Mouse (Mus musculus) neural tube, embryonic 13.5 days (tissue): Measurements from ENCODE around the gene Hmcn2. TPM values are rescaled to one million over a fixed set of nuclear protein-coding genes. Genes with fewer than 3 reads are reported as not detected.
A peak's percentile ranks its signal among the peaks of the same experiment; 100 is the strongest.

ENCODE experiments used
- ATAC-seq: fragments of 200-750 bp; cut with Nextera tagmentation; 2 replicates; pipeline ENCODE4 v1.8.0; 2017; ENCODE audit warnings: low read depth, mild to moderate bottlenecking, moderate TSS enrichment, moderate library complexity
- H3K27ac ChIP-seq: fragments of 300-500 bp; sonication (generic); replicated peaks from 2 replicates; pipeline ENCODE4 v1.5.1; 2015; ENCODE audit warnings: moderate library complexity, mild to moderate bottlenecking, inconsistent platforms
- H3K27me3 ChIP-seq: fragments of 300-500 bp; sonication (generic); 2 replicates; pipeline ENCODE4 v1.6.1; 2015; ENCODE audit warnings: mild to moderate bottlenecking, inconsistent platforms
- H3K36me3 ChIP-seq: fragments of 300-500 bp; sonication (generic); 2 replicates; pipeline ENCODE4 v1.6.1; 2015; ENCODE audit warnings: mild to moderate bottlenecking, inconsistent platforms
- H3K4me1 ChIP-seq: fragments of 300-500 bp; sonication (generic); replicated peaks from 2 replicates; pipeline ENCODE4 v1.6.1; 2015; ENCODE audit warnings: inconsistent platforms
- H3K4me2 ChIP-seq: fragments of 300-500 bp; sonication (generic); 2 replicates; pipeline ENCODE4 v1.6.1; 2015; ENCODE audit warnings: inconsistent platforms, mild to moderate bottlenecking, moderate library complexity
- H3K4me3 ChIP-seq: fragments of 300-500 bp; sonication (generic); 2 replicates; pipeline ENCODE4 v1.5.1; 2015; ENCODE audit warnings: mild to moderate bottlenecking, inconsistent platforms
- H3K9ac ChIP-seq: fragments of 300-500 bp; sonication (generic); 2 replicates; pipeline ENCODE4 v1.6.1; 2015; ENCODE audit warnings: moderate library complexity, mild to moderate bottlenecking, inconsistent platforms
- H3K9me3 ChIP-seq: fragments of 300-500 bp; sonication (generic); 2 replicates; pipeline ENCODE4 v1.6.1; 2016; ENCODE audit warnings: inconsistent platforms
- WGBS: fragments of 180-500 bp; shearing (Covaris S2); methylation state at CpG from one replicate; pipeline ENCODE4 v1.1.7; 2015; 5-methylcytosine and 5-hydroxymethylcytosine counted together
- polyA plus RNA-seq: library from polyadenylated mRNA; unstranded; fragments of >200 nt; fragmentation: Nextera tagmentation; extraction: Ambion mirVana; gene quantifications from 2 replicates; pipeline ENCODE4 v1.2.1, GENCODE M21; 2015

Hmcn2 gene
- polyA plus RNA-seq, 1 experiment from 2014 or later, result 0.06 TPM

DNA sequence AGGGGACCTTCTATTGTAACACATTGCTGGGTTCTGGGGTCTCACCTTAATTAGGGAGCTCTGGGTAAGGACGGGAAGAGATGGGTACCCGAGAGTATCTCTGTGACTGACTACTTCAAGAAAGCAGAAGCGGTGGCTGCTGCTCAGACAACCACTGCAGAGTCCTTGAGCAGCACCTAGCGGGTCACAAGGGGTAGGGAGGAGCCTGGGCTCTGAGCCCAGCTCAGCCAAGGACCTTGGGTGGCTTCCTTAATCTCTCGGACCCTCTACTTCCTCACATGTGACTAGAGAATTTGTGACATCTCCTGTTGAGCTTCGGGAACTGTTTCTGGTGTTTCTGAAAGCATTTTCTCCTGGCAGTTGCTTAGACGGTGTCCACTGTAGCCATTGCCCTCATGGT is 45.1 kb downstream of the Hmcn2 start:
- ATAC-seq, result no peak
- Histone ChIP-seq H3K27ac (no peak overlapping the region), H3K27me3 (no peaks in the 10 kb centered on the region), H3K4me2 (no peak overlapping the region), H3K9me3 (no peaks in the 10 kb centered on the region), H3K4me1 (no peaks in the 10 kb centered on the region), H3K9ac (no peak overlapping the region), H3K4me3 (no peak overlapping the region), H3K36me3 (no peaks in the 10 kb centered on the region)
- 79% methylated on average over 7 of the region's 7 CpGs for WGBS

DNA sequence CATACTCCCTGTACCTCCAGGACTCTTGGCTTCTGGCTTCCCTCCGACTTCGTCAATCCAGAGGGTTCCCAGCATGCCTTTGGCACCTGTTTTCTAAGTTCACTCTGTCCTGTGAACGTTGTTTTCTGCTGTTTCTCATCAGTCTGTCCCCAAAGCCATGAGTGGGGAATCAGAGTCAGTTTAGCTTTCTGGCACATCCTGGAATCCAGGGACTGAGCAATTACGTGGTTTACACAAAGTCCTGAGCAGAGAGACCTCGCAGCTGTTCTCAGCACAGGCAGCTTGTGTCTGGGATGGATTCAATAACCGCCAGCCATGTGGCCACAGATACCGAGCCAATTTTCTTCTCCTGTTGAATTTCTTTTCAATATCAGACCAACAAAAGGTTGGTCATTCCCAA is 53.0 kb downstream of the Hmcn2 start:
- peaks cover 11% of the 10 kb centered on the region for H3K4me1 ChIP-seq
- no peak for ATAC-seq
- H3K9ac ChIP-seq, result no peak overlapping the region
- no peak overlapping the region for H3K4me2 ChIP-seq
- no peaks in the 10 kb centered on the region for H3K36me3 ChIP-seq
- H3K27me3 ChIP-seq, result no peaks in the 10 kb centered on the region
- no peaks in the 10 kb centered on the region for H3K9me3 ChIP-seq
- H3K27ac ChIP-seq, result no peak overlapping the region
- no peak overlapping the region for H3K4me3 ChIP-seq
- 78% methylated on average over 7 of the region's 7 CpGs for WGBS

DNA sequence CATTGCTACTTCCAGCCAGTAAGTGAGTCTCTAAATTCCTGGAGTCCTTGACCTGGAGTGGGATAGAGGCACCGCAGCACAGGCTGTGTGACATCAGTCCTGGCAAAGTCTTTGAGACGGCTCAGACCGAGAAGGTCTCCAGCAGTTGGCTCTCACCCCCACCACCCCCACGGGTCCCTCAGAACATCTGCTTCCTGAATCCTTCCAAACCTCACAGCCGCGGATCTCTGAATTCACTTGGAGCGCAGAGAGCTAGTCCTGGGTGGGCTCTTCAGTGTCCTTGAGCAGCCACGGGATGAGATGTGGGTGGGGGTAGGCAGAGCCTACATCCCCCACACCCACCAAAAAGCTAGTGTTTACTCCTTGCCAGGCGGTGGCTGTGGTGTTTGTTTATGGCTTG is 57.2 kb downstream of the Hmcn2 start:
- Histone ChIP-seq H3K9ac (no peak overlapping the region), H3K27me3 (no peaks in the 10 kb centered on the region), H3K4me3 (no peak overlapping the region), H3K4me2 (no peak overlapping the region), H3K9me3 (no peaks in the 10 kb centered on the region), H3K4me1 (peaks cover 22% of the 10 kb centered on the region), H3K27ac (0 out of 2 replicates have a peak overlapping the region, but pooled peaks have one; percentile 28), H3K36me3 (no peaks in the 10 kb centered on the region)
- WGBS, result 67% methylated on average over 9 of the region's 9 CpGs
- ATAC-seq, result no peak

DNA sequence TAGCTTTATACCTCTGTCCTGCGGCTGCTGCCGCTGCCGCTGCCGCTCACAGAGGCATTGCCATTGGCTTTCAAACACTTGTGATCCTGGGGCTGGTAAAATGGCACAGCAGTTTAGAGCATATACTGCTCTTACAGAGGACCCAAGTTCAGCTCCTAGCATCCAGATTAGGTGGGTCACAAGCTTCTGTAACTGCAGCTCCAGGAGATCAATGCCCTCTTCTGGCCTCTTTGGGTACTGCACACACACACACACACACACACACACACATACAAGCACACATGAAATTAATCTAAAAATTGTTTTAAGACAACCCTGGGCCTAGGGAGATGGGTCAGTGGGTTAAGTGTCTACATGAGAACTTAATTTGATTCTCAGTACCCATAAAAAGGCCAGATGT is 58.0 kb downstream of the Hmcn2 start:
- no peak for ATAC-seq
- 90% methylated on average over 4 of the region's 4 CpGs for WGBS
- no peak overlapping the region for H3K9ac ChIP-seq

DNA sequence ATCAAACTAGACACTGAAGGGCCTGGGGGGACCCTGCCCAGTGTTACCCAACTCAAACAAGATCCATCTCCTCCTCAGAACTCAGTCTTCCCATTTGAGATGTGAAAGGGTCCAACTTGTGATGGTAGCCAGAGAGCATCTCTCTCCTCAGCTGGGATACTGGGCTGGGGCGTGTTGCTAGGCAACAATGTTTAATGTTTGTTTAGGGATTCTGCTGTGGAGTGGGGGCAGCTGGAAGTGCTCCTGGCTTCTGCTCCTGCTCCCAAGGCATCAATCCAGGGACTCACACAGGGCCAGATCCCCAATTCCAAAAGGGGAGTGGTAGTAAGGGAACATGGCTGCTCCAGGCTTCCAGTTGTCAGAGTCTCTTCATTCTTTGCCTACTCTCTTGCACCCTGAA is 60.2 kb downstream of the Hmcn2 start:
- Histone ChIP-seq H3K9ac (no peak overlapping the region), H3K9me3 (no peaks in the 10 kb centered on the region), H3K27ac (0 out of 2 replicates have a peak overlapping the region, but pooled peaks have one; percentile 1), H3K4me1 (peaks cover 22% of the 10 kb centered on the region), H3K27me3 (no peaks in the 10 kb centered on the region), H3K4me2 (no peak overlapping the region), H3K4me3 (no peak overlapping the region), H3K36me3 (no peaks in the 10 kb centered on the region)
- ATAC-seq, result 0 out of 2 replicates have a peak, but pooled peaks have one; percentile 20
- WGBS, result 61% methylated on average over 1 of the region's 1 CpGs

More for the DNA sequence above, 58.0 kb downstream of the Hmcn2 start:
- Histone ChIP-seq H3K4me2 (no peak overlapping the region), H3K27me3 (no peaks in the 10 kb centered on the region), H3K9me3 (no peaks in the 10 kb centered on the region), H3K27ac (peak overlapping the region; percentile 28; the same call in 1 of the 2 replicates), H3K4me1 (peaks cover 22% of the 10 kb centered on the region), H3K4me3 (no peak overlapping the region), H3K36me3 (no peaks in the 10 kb centered on the region)

DNA sequence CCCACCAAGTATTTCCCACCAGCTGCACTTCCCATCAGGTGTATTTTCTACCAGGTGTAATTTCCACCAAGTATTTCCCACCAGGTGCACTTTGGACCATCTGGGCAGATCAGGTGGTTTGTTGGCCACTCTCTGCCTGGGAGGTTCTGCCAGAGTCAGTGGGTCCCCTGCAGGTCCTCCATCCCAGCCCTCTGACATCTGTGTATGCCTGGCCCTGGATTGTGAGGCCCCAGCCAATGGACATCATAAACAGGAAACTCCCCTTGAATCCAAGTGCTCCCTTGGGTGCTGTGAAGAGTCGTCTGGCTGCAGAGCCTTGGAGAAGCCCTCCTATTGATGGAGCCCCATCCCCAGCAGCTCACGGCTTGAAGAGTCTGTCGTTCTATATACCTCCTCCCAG is 61.8 kb downstream of the Hmcn2 start:
- H3K9me3 ChIP-seq, result no peaks in the 10 kb centered on the region
- ATAC-seq, result no peak
- 38% methylated on average over 3 of the region's 3 CpGs for WGBS

DNA sequence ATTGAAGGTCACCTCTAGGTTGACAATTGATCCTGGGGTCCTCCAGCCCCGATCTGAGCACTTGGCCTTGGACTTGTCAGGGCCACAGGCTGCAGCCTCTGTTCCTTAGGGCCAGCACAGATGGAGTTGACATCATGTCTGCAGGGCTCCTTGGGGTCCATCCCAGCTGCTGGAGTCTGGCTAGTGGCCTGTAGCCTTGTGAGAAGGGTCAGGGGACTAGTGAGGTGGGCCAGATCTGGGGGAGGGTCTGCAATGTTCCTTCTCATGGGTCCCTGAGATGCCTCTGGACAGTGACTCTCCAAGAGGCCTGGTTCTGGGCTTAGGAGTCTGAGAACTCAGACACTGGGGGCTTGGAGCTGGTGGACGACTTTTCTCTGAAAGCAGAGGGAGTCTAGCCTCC is 63.3 kb downstream of the Hmcn2 start:
- H3K27ac ChIP-seq, result no peak overlapping the region
- WGBS, result 62% methylated on average over 2 of the region's 2 CpGs
- H3K27me3 ChIP-seq, result no peaks in the 10 kb centered on the region
- H3K4me2 ChIP-seq, result no peak overlapping the region
- no peaks in the 10 kb centered on the region for H3K36me3 ChIP-seq
- H3K4me3 ChIP-seq, result no peak overlapping the region
- ATAC-seq, result no peak
- H3K9ac ChIP-seq, result no peak overlapping the region
- peaks cover 11% of the 10 kb centered on the region for H3K4me1 ChIP-seq
- no peaks in the 10 kb centered on the region for H3K9me3 ChIP-seq

More for the DNA sequence above, 61.8 kb downstream of the Hmcn2 start:
- peaks cover 21% of the 10 kb centered on the region for H3K4me1 ChIP-seq
- H3K36me3 ChIP-seq, result no peaks in the 10 kb centered on the region
- H3K27ac ChIP-seq, result no peak overlapping the region
- no peak overlapping the region for H3K4me2 ChIP-seq
- no peaks in the 10 kb centered on the region for H3K27me3 ChIP-seq
- H3K9ac ChIP-seq, result no peak overlapping the region
- H3K4me3 ChIP-seq, result no peak overlapping the region

DNA sequence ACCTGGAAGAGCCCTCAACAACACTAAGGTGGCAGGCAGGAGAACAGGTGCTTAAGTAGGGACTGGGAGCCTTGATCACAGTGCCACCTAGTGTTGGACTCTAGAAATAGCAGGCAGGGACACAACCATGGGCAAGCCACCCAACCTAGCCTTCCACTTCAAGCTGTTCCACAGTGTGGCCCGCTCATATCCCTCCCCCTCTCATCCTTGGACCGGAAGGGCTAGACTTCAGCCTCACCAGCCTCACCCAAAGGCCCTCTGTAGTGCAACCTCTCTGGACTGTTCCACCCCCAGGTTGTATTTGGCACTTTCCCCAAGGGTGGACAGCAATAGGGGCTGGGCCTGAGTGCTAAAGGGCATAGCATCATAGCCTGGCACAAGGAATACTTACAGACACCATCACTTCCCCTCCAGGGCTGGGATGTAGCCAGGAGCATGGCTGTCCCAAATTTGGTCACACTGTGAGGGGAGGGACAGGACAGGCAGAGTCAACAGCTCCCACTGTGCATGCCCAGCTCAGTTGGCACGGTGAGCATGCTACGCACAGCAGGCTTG is 67.2 kb downstream of the Hmcn2 start:
- Histone ChIP-seq H3K4me1 (no peaks in the 10 kb centered on the region), H3K36me3 (no peaks in the 10 kb centered on the region), H3K27ac (no peak overlapping the region), H3K4me2 (no peak overlapping the region), H3K9me3 (no peaks in the 10 kb centered on the region), H3K4me3 (no peak overlapping the region), H3K9ac (no peak overlapping the region), H3K27me3 (no peaks in the 10 kb centered on the region; the same call in 1 of the 2 replicates)
- WGBS, result 52% methylated on average over 4 of the region's 4 CpGs
- peak; percentile 64 for ATAC-seq

DNA sequence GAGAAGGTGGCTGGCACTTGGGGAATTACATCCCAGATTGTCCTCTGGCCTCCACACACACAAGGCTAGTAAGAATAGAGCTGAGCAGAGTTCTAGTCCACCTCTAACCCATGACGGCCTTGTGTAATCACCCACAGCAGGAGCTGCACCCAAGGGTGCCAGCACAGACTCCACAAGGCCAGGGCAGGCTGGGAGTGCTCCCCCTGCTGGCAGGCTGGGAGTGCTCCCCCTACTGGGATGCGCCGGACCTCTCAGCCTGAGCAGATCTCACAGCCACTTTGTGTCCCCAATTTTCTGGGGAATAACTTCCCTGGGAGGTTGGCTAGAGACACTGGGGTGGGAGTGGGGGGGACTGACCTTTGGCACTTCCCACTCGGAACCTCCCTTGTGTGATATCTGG is 68.7 kb downstream of the Hmcn2 start:
- H3K4me3 ChIP-seq, result no peak overlapping the region
- H3K27ac ChIP-seq, result no peak overlapping the region
- ATAC-seq, result no peak
- H3K4me1 ChIP-seq, result no peaks in the 10 kb centered on the region
- WGBS, result 35% methylated on average over 4 of the region's 4 CpGs
- H3K36me3 ChIP-seq, result no peaks in the 10 kb centered on the region
- no peak overlapping the region for H3K9ac ChIP-seq
- H3K4me2 ChIP-seq, result no peak overlapping the region
- H3K27me3 ChIP-seq, result no peaks in the 10 kb centered on the region; the same call in 1 of the 2 replicates
- no peaks in the 10 kb centered on the region for H3K9me3 ChIP-seq

DNA sequence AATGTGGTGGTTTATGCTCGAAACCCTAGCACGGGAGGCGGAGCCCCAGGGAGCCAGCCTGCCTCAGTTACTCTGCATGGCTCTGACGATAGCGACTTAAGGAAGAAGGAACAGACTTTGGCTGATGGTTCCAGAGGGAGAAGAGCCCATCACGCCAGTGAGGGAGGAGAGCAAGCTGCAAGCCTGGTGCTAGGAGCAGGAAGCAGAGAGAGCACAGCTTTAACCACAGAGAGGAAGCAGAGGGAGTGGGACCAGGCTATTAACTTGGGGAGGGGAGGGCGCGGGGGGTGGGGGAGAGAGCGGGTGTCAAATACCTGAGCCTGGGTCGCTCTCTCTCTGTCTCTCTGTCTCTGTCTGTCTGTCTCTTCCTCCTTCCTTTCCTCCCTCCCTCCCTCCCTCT is 102.8 kb downstream of the Hmcn2 start:
- Histone ChIP-seq H3K9me3 (no peaks in the 10 kb centered on the region), H3K27ac (no peak overlapping the region), H3K9ac (no peak overlapping the region), H3K36me3 (no peaks in the 10 kb centered on the region), H3K4me2 (no peak overlapping the region), H3K4me3 (no peak overlapping the region), H3K4me1 (peaks cover 12% of the 10 kb centered on the region), H3K27me3 (no peaks in the 10 kb centered on the region; the same call in 1 of the 2 replicates)
- WGBS, result 48% methylated on average over 10 of the region's 10 CpGs
- ATAC-seq, result no peak

DNA sequence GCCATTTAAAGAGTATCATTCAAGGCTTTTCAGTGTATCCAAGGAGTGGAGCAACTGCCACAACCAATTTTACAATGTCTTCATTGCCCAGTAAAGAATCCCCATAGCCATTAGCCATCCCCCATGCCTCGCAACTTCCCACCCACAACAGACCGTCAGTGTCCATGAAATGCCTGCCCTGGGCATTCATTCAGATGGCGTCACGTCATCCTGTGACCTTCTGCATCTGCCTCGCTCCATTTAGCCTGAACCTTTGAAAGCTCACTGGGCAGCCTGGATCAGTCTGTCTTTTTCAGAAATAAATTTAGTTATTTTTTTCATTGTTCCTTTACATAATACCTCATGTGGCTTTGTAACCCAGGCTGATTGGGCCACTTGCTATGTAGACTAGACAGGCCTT is 103.8 kb downstream of the Hmcn2 start:
- H3K4me2 ChIP-seq, result no peak overlapping the region
- H3K27me3 ChIP-seq, result no peaks in the 10 kb centered on the region; the same call in 1 of the 2 replicates
- no peaks in the 10 kb centered on the region for H3K36me3 ChIP-seq
- WGBS, result 34% methylated on average over 5 of the region's 5 CpGs
- ATAC-seq, result no peak
- H3K4me3 ChIP-seq, result no peak overlapping the region
- H3K4me1 ChIP-seq, result peaks cover 12% of the 10 kb centered on the region
- no peak overlapping the region for H3K9ac ChIP-seq
- no peaks in the 10 kb centered on the region for H3K9me3 ChIP-seq
- no peak overlapping the region for H3K27ac ChIP-seq

DNA sequence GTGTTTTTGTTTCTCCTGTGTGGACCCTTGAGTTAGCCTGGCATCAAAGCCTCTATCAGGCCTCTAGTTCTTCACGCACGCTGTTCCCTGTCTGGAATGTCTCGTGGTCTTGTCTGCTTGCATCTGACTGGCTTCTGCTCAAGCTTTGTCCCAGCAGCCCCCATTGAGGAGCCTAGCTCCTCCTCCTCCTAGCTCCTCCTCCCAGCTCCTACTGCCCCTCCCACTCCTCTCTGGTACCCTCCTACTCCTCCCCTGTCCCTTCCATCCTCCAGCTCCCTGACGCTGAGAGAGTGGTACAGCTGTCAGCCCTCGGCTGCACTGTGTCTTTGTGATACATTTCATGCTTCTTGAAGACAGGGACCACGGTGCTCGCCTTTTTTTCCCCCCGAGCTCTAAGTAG is 104.4 kb downstream of the Hmcn2 start:
- peak; percentile 79 for ATAC-seq
- Histone ChIP-seq H3K36me3 (no peaks in the 10 kb centered on the region), H3K9ac (no peak overlapping the region), H3K4me3 (no peak overlapping the region), H3K4me1 (peaks cover 12% of the 10 kb centered on the region), H3K9me3 (no peaks in the 10 kb centered on the region), H3K4me2 (no peak overlapping the region), H3K27me3 (no peaks in the 10 kb centered on the region; the same call in none of the 2 replicates), H3K27ac (no peak overlapping the region)
- 13% methylated on average over 8 of the region's 8 CpGs for WGBS

DNA sequence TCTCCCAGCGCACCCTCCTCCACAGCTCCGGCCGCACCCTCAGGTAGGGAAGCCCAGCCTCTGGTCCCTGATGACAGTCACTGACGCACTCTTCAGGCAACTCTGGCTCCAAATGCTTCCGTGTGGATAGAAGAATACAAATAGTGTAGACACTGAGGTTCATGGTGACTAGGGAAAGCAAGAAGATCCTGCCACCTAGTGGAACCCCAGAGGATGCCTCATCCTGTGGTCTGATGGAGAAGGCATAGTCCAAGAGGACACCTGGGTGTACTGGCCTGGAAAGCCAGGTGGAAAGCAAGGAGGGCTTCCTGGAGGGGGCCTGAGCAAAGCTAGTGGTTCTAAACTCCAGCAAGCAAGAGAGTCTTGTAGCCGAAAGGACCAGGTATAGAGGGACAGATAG is 106.7 kb downstream of the Hmcn2 start:
- Histone ChIP-seq H3K9ac (no peak overlapping the region), H3K27me3 (no peaks in the 10 kb centered on the region; the same call in none of the 2 replicates), H3K4me2 (no peak overlapping the region), H3K4me1 (peaks cover 12% of the 10 kb centered on the region), H3K4me3 (no peak overlapping the region), H3K36me3 (no peaks in the 10 kb centered on the region), H3K9me3 (no peaks in the 10 kb centered on the region), H3K27ac (no peak overlapping the region)
- 75% methylated on average over 6 of the region's 6 CpGs for WGBS
- ATAC-seq, result no peak
